ENCODE assay signal across 8 mouse cellular contexts in the genomic region with DNA sequence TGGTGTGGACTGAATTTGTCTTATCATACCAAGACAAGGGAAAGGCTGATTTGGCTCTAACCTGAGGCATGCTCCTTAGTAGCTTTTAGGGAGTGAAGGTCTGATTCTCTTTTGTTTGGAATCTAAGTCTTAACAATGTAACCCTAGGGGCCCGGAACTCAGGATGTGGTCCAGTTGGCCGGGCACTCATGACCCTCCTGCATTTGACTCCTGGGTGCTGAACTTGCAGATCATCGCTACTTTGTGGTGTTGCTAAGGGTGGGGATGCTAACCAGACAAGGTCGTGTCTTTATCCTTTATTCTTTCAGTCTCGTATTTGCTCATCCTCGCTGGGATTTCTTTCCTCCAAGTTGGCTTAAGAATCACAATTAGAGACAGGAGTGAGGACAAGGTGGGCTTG. TPM values are rescaled to one million over a fixed set of nuclear protein-coding genes. Genes with fewer than 3 reads are reported as not detected.
DNase-seq lines count a peak whose midpoint lies in the region; ATAC-seq and TF ChIP-seq lines count a peak whose summit lies in the region.

No protein-coding gene starts in this region.

- H3K9ac ChIP-seq in lung, embryonic 14.5 days = no peak overlapping the region
- H3K9ac ChIP-seq in embryonic facial prominence, embryonic 14.5 days (ENCODE audit: low read depth, low read length) = peak overlapping the region; percentile 47
- H3K9ac ChIP-seq in intestine, embryonic 15.5 days = peak overlapping the region; percentile 29; the same call in 1 of the 2 replicates
- no peak overlapping the region for H3K9ac ChIP-seq in neural tube, embryonic 14.5 days (replicated peaks; ENCODE audit: low read depth, low read length)

- no peaks in the 10 kb centered on the region for H3K36me3 ChIP-seq in lung, embryonic 14.5 days (ENCODE audit: insufficient read depth)
- no peaks in the 10 kb centered on the region for H3K36me3 ChIP-seq in embryonic facial prominence, embryonic 14.5 days (ENCODE audit: control insufficient read depth, insufficient read depth, low read length)
- H3K36me3 ChIP-seq in intestine, embryonic 15.5 days = no peaks in the 10 kb centered on the region
- H3K36me3 ChIP-seq in neural tube, embryonic 14.5 days (ENCODE audit: control insufficient read depth, insufficient read depth, low read length) = no peaks in the 10 kb centered on the region

- no peak for DNase-seq in lung, embryonic 14.5 days
- DNase-seq in lung, postnatal 4 days = no peak
- no peak for DNase-seq in embryonic facial prominence, embryonic 14.5 days (ENCODE audit: low spot score)
- DNase-seq in left cerebral cortex, postnatal 14 days (ENCODE audit: low spot score in 2 of 2) = no peak
- DNase-seq in embryo, embryonic 10 days (ENCODE audit: low spot score) = no peak
- DNase-seq in T-cell, adult 2 months (ENCODE audit: low spot score) = no peak

- no peak for TF ChIP-seq CTCF in lung, embryonic 14.5 days (IDR thresholded peaks at IDR 0.05; ENCODE audit: low read depth)

- intact Hi-C loops in left cerebral cortex, postnatal 14 days (cut with DNase I) = no loop called here

- H3K27me3 ChIP-seq in lung, embryonic 14.5 days (ENCODE audit: insufficient read depth, low read length) = no peaks in the 10 kb centered on the region
- no peaks in the 10 kb centered on the region for H3K27me3 ChIP-seq in embryonic facial prominence, embryonic 14.5 days (replicated peaks; ENCODE audit: control insufficient read depth, insufficient read depth, low read length)
- 0 out of 2 replicates have a peak, but pooled peaks cover 2% of the 10 kb centered on the region for H3K27me3 ChIP-seq in intestine, embryonic 15.5 days (replicated peaks)
- no peaks in the 10 kb centered on the region for H3K27me3 ChIP-seq in neural tube, embryonic 14.5 days (ENCODE audit: control insufficient read depth, insufficient read depth, low read length)

- 23% methylated on average over 6 of the region's 6 CpGs for WGBS in lung, embryonic 14.5 days
- 23% methylated on average over 6 of the region's 6 CpGs for WGBS in embryonic facial prominence, embryonic 14.5 days
- WGBS in intestine, embryonic 15.5 days = 25% methylated on average over 6 of the region's 6 CpGs
- WGBS in neural tube, embryonic 14.5 days = 31% methylated on average over 6 of the region's 6 CpGs

- no peaks in the 10 kb centered on the region for H3K9me3 ChIP-seq in lung, embryonic 14.5 days (ENCODE audit: low read depth, low read length)
- no peaks in the 10 kb centered on the region for H3K9me3 ChIP-seq in embryonic facial prominence, embryonic 14.5 days (ENCODE audit: control insufficient read depth, low read length)
- H3K9me3 ChIP-seq in intestine, embryonic 15.5 days = no peaks in the 10 kb centered on the region
- no peaks in the 10 kb centered on the region for H3K9me3 ChIP-seq in neural tube, embryonic 14.5 days (ENCODE audit: control insufficient read depth, low read length)

- H3K4me3 ChIP-seq in lung, embryonic 14.5 days (ENCODE audit: low read depth, low read length) = peak overlapping the region; percentile 25
- peak overlapping the region; percentile 28 for H3K4me3 ChIP-seq in embryonic facial prominence, embryonic 14.5 days (ENCODE audit: low read depth, low read length)
- peak overlapping the region; percentile 29 for H3K4me3 ChIP-seq in intestine, embryonic 15.5 days (replicated peaks)
- peak overlapping the region; percentile 6; the same call in 1 of the 2 replicates for H3K4me3 ChIP-seq in neural tube, embryonic 14.5 days (ENCODE audit: low read depth, low read length)

- ATAC-seq in lung, embryonic 14.5 days (ENCODE audit: insufficient read depth) = 0 out of 2 replicates have a peak, but pooled peaks have one; percentile 2
- ATAC-seq in embryonic facial prominence, embryonic 14.5 days (ENCODE audit: low read depth) = no peak
- ATAC-seq in intestine, embryonic 15.5 days = peak; percentile 32; the same call in 1 of the 2 replicates
- no peak for ATAC-seq in neural tube, embryonic 14.5 days (ENCODE audit: low read depth)

- peak overlapping the region; percentile 62 for H3K4me2 ChIP-seq in lung, embryonic 14.5 days
- H3K4me2 ChIP-seq in embryonic facial prominence, embryonic 14.5 days (ENCODE audit: low read depth, low read length) = peak overlapping the region; percentile 60
- peak overlapping the region; percentile 70 for H3K4me2 ChIP-seq in intestine, embryonic 15.5 days (replicated peaks)
- peak overlapping the region; percentile 42 for H3K4me2 ChIP-seq in neural tube, embryonic 14.5 days (ENCODE audit: low read depth, low read length)

- peaks cover 11% of the 10 kb centered on the region for H3K4me1 ChIP-seq in lung, embryonic 14.5 days (ENCODE audit: insufficient read depth)
- peaks cover 10% of the 10 kb centered on the region for H3K4me1 ChIP-seq in embryonic facial prominence, embryonic 14.5 days (ENCODE audit: control insufficient read depth, insufficient read depth, low read length)
- peaks cover 13% of the 10 kb centered on the region for H3K4me1 ChIP-seq in intestine, embryonic 15.5 days (replicated peaks)
- H3K4me1 ChIP-seq in neural tube, embryonic 14.5 days (ENCODE audit: control insufficient read depth, insufficient read depth, low read length) = no peaks in the 10 kb centered on the region

- peak overlapping the region; percentile 76 for H3K27ac ChIP-seq in lung, embryonic 14.5 days (ENCODE audit: low read depth)
- H3K27ac ChIP-seq in embryonic facial prominence, embryonic 14.5 days (replicated peaks; ENCODE audit: low read depth, low read length) = no peak overlapping the region
- H3K27ac ChIP-seq in intestine, embryonic 15.5 days = no peak overlapping the region
- H3K27ac ChIP-seq in neural tube, embryonic 14.5 days (ENCODE audit: low read depth, low read length) = no peak overlapping the region

RNA-seq across cellular contexts. Expression of gene Gm5148, which starts 37.5 kb away (rescaled TPM):
- 6.6 and 6.7 TPM in 2 replicates for polyA plus RNA-seq in lung, embryonic 14.5 days (2014; fragmentation: Nextera tagmentation; extraction: Ambion mirVana)
- 5.6 and 5.8 TPM in 2 replicates for polyA plus RNA-seq in embryonic facial prominence, embryonic 14.5 days (2014; fragmentation: Nextera tagmentation; extraction: Ambion mirVana)
- polyA plus RNA-seq in intestine, embryonic 15.5 days (2015; fragmentation: Nextera tagmentation; extraction: Ambion mirVana) = 4.8 and 5.1 TPM in 2 replicates
- polyA plus RNA-seq in neural tube, embryonic 14.5 days (2014; fragmentation: Nextera tagmentation; extraction: Ambion mirVana) = 9.7 and 15.4 TPM in 2 replicates
- 1 to 10 TPM; 2.1 to 2.6 TPM for total RNA-seq in left cerebral cortex, postnatal 14 days (2021)

RNA-seq across cellular contexts. Expression of gene Spry1, which starts 47.0 kb away (rescaled TPM):
- polyA plus RNA-seq in lung, embryonic 14.5 days (2014; fragmentation: Nextera tagmentation; extraction: Ambion mirVana) = 15.6 and 17.8 TPM in 2 replicates
- polyA plus RNA-seq in embryonic facial prominence, embryonic 14.5 days (2014; fragmentation: Nextera tagmentation; extraction: Ambion mirVana) = 18.0 and 19.8 TPM in 2 replicates
- polyA plus RNA-seq in intestine, embryonic 15.5 days (2015; fragmentation: Nextera tagmentation; extraction: Ambion mirVana) = 13.4 and 14.2 TPM in 2 replicates
- 5.0 and 5.1 TPM in 2 replicates for polyA plus RNA-seq in neural tube, embryonic 14.5 days (2014; fragmentation: Nextera tagmentation; extraction: Ambion mirVana)
- 10 to 100 TPM; 13.4 to 14.9 TPM for total RNA-seq in left cerebral cortex, postnatal 14 days (2021)

Comparison
In these comparisons a context has a peak if more than half of its experiments do, and no peak if none do; other contexts are left out.
1. ATAC-seq: peak in lung, embryonic 14.5 days (single experiment) and intestine, embryonic 15.5 days (single experiment); none in embryonic facial prominence, embryonic 14.5 days (single experiment) and neural tube, embryonic 14.5 days (single experiment).
2. H3K9ac ChIP-seq: peak in embryonic facial prominence, embryonic 14.5 days (single experiment) and intestine, embryonic 15.5 days (single experiment); none in lung, embryonic 14.5 days (single experiment) and neural tube, embryonic 14.5 days (single experiment).
3. Peak in every context shown above with its lines, with median percentiles within 50 percentile points of each other: H3K4me2 ChIP-seq and H3K4me3 ChIP-seq.